Mouse (Mus musculus): Measurements from ENCODE around the gene Npr1. TPM values are rescaled to one million over a fixed set of nuclear protein-coding genes. Genes with fewer than 3 reads are reported as not detected.
A peak's percentile ranks its signal among the peaks of the same experiment; 100 is the strongest.

Gene Npr1
- polyA plus RNA-seq, 1 experiment from 2014 or later, result 4.0 TPM

- Histone ChIP-seq H3K4me1 (replicated peaks; ENCODE audit: control insufficient read depth, insufficient read depth, low read length) (peaks cover 3% of the 10 kb centered on the region; the same call in 1 of the 2 replicates), H3K27me3 (ENCODE audit: control insufficient read depth, insufficient read depth, low read length) (peaks cover 40% of the 10 kb centered on the region), H3K4me2 (replicated peaks) (peak overlapping the region; percentile 93), H3K9ac (peak overlapping the region; percentile 58), H3K4me3 (replicated peaks; ENCODE audit: low read length) (peak overlapping the region; percentile 56), H3K27ac (no peak overlapping the region), H3K9me3 (ENCODE audit: control insufficient read depth, low read length) (no peaks in the 10 kb centered on the region), H3K36me3 (replicated peaks; ENCODE audit: control insufficient read depth, insufficient read depth) (no peaks in the 10 kb centered on the region)
- DNase-seq (ENCODE audit: low spot score), result no peak
- WGBS, result 8% methylated on average over 37 of the region's 37 CpGs
- peak; percentile 10; the same call in 1 of the 2 replicates for ATAC-seq (ENCODE audit: low FRiP score)
These were observed 1.1 kb downstream of the Npr1 start for GRCm38 (mm10) chr3:90464552-90465080.

DNA sequence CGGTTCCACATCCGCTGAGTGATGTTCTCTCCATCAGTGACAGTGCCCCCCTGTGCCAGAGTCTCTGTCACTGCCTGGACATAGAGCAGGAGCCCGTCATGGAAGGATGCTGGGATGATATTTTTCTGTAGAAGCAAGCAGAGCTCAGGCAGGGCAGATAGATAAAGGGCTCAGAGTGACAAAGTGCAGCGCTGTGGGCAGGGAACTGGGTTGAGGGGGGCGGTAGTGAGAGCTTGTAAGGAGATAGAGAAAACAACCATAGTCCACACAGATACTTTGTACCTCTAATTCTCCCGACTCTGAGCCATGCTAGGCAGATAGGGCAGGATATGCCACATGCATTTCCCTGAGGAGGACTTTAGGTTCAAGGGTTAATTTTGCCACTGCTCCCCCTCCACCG is 3.1 kb downstream of the Npr1 start:
- H3K9ac ChIP-seq, result no peak overlapping the region
- peaks cover 40% of the 10 kb centered on the region for H3K27me3 ChIP-seq (ENCODE audit: control insufficient read depth, insufficient read depth, low read length)
- H3K4me3 ChIP-seq (replicated peaks; ENCODE audit: low read length), result no peak overlapping the region
- DNase-seq (ENCODE audit: low spot score) (no peak), ATAC-seq (ENCODE audit: low FRiP score) (no peak)
- no peak overlapping the region for H3K27ac ChIP-seq
- H3K4me1 ChIP-seq (replicated peaks; ENCODE audit: control insufficient read depth, insufficient read depth, low read length), result peaks cover 3% of the 10 kb centered on the region; the same call in 1 of the 2 replicates
- 28% methylated on average over 7 of the region's 7 CpGs for WGBS
- H3K9me3 ChIP-seq (ENCODE audit: control insufficient read depth, low read length), result no peaks in the 10 kb centered on the region
- no peaks in the 10 kb centered on the region for H3K36me3 ChIP-seq (replicated peaks; ENCODE audit: control insufficient read depth, insufficient read depth)
- no peak overlapping the region for H3K4me2 ChIP-seq (replicated peaks)

DNA sequence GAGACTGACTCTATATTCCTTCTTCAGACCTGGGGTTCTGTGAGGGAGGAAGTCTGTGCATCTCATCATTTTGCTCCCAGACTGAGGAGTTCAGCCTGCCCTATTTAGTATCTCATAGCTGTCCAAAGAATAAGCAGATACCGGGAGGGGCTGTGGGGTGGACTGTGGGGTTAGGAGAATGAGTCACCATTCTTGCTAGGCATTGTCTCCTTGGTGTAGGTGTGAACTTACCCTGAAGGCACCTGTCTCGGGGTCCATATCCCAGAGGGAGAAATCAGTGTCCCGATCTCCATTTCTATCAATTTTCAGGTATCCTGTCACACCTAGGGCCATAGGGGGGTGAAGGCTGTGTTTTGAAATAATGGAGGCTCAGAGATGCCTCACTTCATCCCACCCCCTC is 3.7 kb downstream of the Npr1 start:
- Histone ChIP-seq H3K27ac (no peak overlapping the region), H3K9ac (no peak overlapping the region), H3K4me3 (replicated peaks; ENCODE audit: low read length) (no peak overlapping the region), H3K27me3 (ENCODE audit: control insufficient read depth, insufficient read depth, low read length) (peaks cover 40% of the 10 kb centered on the region), H3K4me2 (replicated peaks) (no peak overlapping the region), H3K36me3 (replicated peaks; ENCODE audit: control insufficient read depth, insufficient read depth) (no peaks in the 10 kb centered on the region), H3K9me3 (ENCODE audit: control insufficient read depth, low read length) (no peaks in the 10 kb centered on the region), H3K4me1 (replicated peaks; ENCODE audit: control insufficient read depth, insufficient read depth, low read length) (peaks cover 3% of the 10 kb centered on the region; the same call in 1 of the 2 replicates)
- ATAC-seq (ENCODE audit: low FRiP score), result no peak
- 89% methylated on average over 3 of the region's 3 CpGs for WGBS
- DNase-seq (ENCODE audit: low spot score), result no peak

DNA sequence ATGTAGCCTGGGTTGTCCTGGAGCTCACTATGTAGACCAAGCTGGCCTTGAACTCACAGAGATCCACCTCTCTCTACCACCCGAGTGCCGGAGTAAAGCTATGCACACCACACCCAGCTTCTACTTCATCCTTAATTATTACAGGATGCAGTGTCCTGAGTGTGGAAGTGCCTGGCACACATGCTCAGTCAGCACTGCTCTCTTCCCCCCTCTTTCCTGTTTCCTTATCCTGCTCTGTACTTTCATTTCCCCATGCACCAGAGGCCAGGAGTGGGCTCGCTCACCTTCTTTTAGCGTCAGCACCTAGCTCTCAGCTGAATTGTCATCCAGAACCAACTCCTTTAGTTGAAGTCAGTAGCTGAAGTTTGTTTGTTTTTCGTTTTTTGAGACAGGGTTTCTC is 5.4 kb downstream of the Npr1 start:
- H3K4me1 ChIP-seq (replicated peaks; ENCODE audit: control insufficient read depth, insufficient read depth, low read length), result no peaks in the 10 kb centered on the region; the same call in 1 of the 2 replicates
- H3K9ac ChIP-seq, result no peak overlapping the region
- H3K27ac ChIP-seq, result no peak overlapping the region
- H3K4me2 ChIP-seq (replicated peaks), result no peak overlapping the region
- peaks cover 31% of the 10 kb centered on the region for H3K27me3 ChIP-seq (ENCODE audit: control insufficient read depth, insufficient read depth, low read length)
- 85% methylated on average over 5 of the region's 5 CpGs for WGBS
- DNase-seq (ENCODE audit: low spot score), result no peak
- no peak for ATAC-seq (ENCODE audit: low FRiP score)
- H3K9me3 ChIP-seq (ENCODE audit: control insufficient read depth, low read length), result no peaks in the 10 kb centered on the region
- no peaks in the 10 kb centered on the region for H3K36me3 ChIP-seq (replicated peaks; ENCODE audit: control insufficient read depth, insufficient read depth)
- no peak overlapping the region for H3K4me3 ChIP-seq (replicated peaks; ENCODE audit: low read length)

DNA sequence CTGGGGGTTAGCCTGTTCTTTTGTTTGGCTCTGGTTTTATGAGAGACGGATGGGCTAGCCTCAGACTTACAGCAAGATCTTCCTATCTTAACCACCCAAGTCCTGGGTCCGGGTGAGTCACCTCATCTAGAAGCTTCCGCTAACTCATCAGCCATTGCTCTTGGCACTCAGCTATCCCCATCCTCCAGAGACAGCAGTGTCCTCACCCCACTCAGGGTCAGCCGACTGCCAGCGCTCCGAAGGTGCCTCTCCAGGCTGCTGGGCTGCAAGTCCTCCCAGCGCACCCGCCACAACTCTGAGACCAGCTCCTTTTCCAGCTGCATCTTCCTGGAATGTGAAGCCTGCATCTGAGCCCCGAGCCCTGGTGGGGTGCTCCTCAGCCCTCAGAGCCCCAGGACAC is 5.9 kb downstream of the Npr1 start:
- no peaks in the 10 kb centered on the region for H3K4me1 ChIP-seq (replicated peaks; ENCODE audit: control insufficient read depth, insufficient read depth, low read length)
- H3K4me3 ChIP-seq (replicated peaks; ENCODE audit: low read length), result no peak overlapping the region
- H3K9me3 ChIP-seq (ENCODE audit: control insufficient read depth, low read length), result no peaks in the 10 kb centered on the region
- no peak overlapping the region for H3K4me2 ChIP-seq (replicated peaks)
- WGBS, result 76% methylated on average over 8 of the region's 9 CpGs
- DNase-seq (ENCODE audit: low spot score) (no peak), ATAC-seq (ENCODE audit: low FRiP score) (no peak)
- H3K27ac ChIP-seq, result no peak overlapping the region
- H3K36me3 ChIP-seq (replicated peaks; ENCODE audit: control insufficient read depth, insufficient read depth), result no peaks in the 10 kb centered on the region
- peaks cover 25% of the 10 kb centered on the region for H3K27me3 ChIP-seq (ENCODE audit: control insufficient read depth, insufficient read depth, low read length)
- no peak overlapping the region for H3K9ac ChIP-seq

GRCm38 (mm10) chr3:90454931-90455330 is 10.7 kb downstream of the Npr1 start:
- Histone ChIP-seq H3K4me1 (replicated peaks; ENCODE audit: control insufficient read depth, insufficient read depth, low read length) (no peaks in the 10 kb centered on the region), H3K4me3 (replicated peaks; ENCODE audit: low read length) (no peak overlapping the region), H3K27me3 (ENCODE audit: control insufficient read depth, insufficient read depth, low read length) (no peaks in the 10 kb centered on the region), H3K4me2 (replicated peaks) (no peak overlapping the region), H3K27ac (no peak overlapping the region), H3K9ac (no peak overlapping the region), H3K36me3 (replicated peaks; ENCODE audit: control insufficient read depth, insufficient read depth) (no peaks in the 10 kb centered on the region), H3K9me3 (ENCODE audit: control insufficient read depth, low read length) (no peaks in the 10 kb centered on the region)
- DNase-seq (ENCODE audit: low spot score), result no peak
- no peak for ATAC-seq (ENCODE audit: low FRiP score)
- 88% methylated on average over 14 of the region's 14 CpGs for WGBS

DNA sequence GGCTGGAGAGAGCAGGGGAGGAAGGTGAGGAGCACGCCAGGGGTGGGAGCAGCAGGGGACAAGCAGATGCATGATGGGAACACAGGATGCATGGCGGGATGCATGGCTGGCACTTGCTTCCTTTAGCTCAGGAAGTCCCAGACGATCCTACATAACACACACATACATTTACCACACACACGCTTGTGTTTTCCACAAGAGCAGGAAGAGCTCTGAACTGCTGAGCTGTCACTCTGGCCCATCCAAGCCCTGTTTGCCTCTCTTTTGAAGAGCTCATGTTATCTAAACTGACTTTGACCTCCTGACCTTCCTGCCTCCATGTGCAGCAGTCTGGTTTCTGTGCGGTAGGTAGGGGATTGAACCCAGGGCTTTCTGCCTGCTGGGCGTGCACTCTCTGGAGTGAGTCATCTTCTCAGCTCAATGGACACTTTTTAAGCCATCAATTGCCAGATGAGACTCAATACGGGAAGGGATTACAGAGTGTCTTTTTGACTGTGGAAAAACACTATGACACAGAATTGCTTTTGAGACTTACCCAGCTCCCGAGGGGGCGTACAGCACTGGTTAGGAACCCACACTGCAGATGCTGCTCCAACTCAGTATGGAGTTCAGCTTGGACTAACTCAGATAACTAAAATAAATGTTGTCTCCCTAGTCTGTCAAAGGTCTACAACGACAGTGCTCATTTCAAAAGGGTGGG is 14.1 kb downstream of the Npr1 start:
- no peak for ATAC-seq (ENCODE audit: low FRiP score)

DNA sequence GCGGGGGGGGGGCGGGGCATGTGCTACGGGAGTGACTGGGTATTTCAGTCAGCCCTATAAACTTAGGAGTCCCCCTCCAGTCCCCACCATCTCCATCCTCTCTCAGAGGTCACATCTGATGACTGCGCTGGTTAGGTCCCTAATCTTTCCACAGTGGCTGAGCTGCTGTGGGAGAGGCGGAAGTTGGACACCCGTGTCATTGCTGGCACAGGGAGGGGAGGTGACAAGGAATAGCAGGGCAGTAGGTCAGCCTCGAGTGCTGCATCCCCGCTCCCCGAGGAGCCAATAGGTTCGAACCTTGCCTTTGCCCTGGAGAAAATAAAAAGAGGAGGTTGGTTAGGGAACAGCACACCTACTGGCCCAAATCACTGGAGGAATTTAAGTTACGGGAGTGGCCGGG is 14.8 kb downstream of the Npr1 start:
- DNase-seq (ENCODE audit: low spot score), result no peak
- Histone ChIP-seq H3K36me3 (replicated peaks; ENCODE audit: control insufficient read depth, insufficient read depth) (no peaks in the 10 kb centered on the region), H3K27ac (no peak overlapping the region), H3K9ac (no peak overlapping the region), H3K4me1 (replicated peaks; ENCODE audit: control insufficient read depth, insufficient read depth, low read length) (peaks cover 10% of the 10 kb centered on the region), H3K9me3 (ENCODE audit: control insufficient read depth, low read length) (no peaks in the 10 kb centered on the region), H3K4me2 (replicated peaks) (no peak overlapping the region; the same call in 1 of the 2 replicates), H3K4me3 (replicated peaks; ENCODE audit: low read length) (no peak overlapping the region), H3K27me3 (ENCODE audit: control insufficient read depth, insufficient read depth, low read length) (no peaks in the 10 kb centered on the region)
- WGBS, result 37% methylated on average over 11 of the region's 12 CpGs
- ATAC-seq (ENCODE audit: low FRiP score), result no peak

More for the DNA sequence above, 14.1 kb downstream of the Npr1 start:
- no peaks in the 10 kb centered on the region for H3K27me3 ChIP-seq (ENCODE audit: control insufficient read depth, insufficient read depth, low read length)
- no peaks in the 10 kb centered on the region for H3K36me3 ChIP-seq (replicated peaks; ENCODE audit: control insufficient read depth, insufficient read depth)
- peaks cover 7% of the 10 kb centered on the region; the same call in 1 of the 2 replicates for H3K4me1 ChIP-seq (replicated peaks; ENCODE audit: control insufficient read depth, insufficient read depth, low read length)
- no peak overlapping the region for H3K27ac ChIP-seq
- no peak for DNase-seq (ENCODE audit: low spot score)
- no peak overlapping the region for H3K4me2 ChIP-seq (replicated peaks)
- H3K9ac ChIP-seq, result no peak overlapping the region
- H3K4me3 ChIP-seq (replicated peaks; ENCODE audit: low read length), result no peak overlapping the region
- WGBS, result 66% methylated on average over 10 of the region's 10 CpGs
- no peaks in the 10 kb centered on the region for H3K9me3 ChIP-seq (ENCODE audit: control insufficient read depth, low read length)

- WGBS, result 20% methylated on average over 6 of the region's 6 CpGs
- DNase-seq (ENCODE audit: low spot score) (no peak), ATAC-seq (ENCODE audit: low FRiP score) (no peak)
- no peak overlapping the region for H3K9ac ChIP-seq
- H3K27ac ChIP-seq, result no peak overlapping the region
- no peaks in the 10 kb centered on the region for H3K9me3 ChIP-seq (ENCODE audit: control insufficient read depth, low read length)
- H3K4me3 ChIP-seq (replicated peaks; ENCODE audit: low read length), result no peak overlapping the region
- H3K4me1 ChIP-seq (replicated peaks; ENCODE audit: control insufficient read depth, insufficient read depth, low read length), result peaks cover 14% of the 10 kb centered on the region
- no peaks in the 10 kb centered on the region for H3K27me3 ChIP-seq (ENCODE audit: control insufficient read depth, insufficient read depth, low read length)
- no peaks in the 10 kb centered on the region for H3K36me3 ChIP-seq (replicated peaks; ENCODE audit: control insufficient read depth, insufficient read depth)
- no peak overlapping the region for H3K4me2 ChIP-seq (replicated peaks)
These were observed 17.0 kb downstream of the Npr1 start for GRCm38 (mm10) chr3:90448626-90449025.

Data from hindbrain, embryonic 14.5 days (tissue).